Mouse (Mus musculus) heart, embryonic 12.5 days (tissue): ENCODE measurements around the gene Plcd1. TPM values are rescaled to one million over a fixed set of nuclear protein-coding genes. Genes with fewer than 3 reads are reported as not detected.

Experiments used
- ATAC-seq: fragments of 200-750 bp; cut with Nextera tagmentation; 2 replicates; pipeline ENCODE4 v1.8.0; 2017; ENCODE audit warnings: moderate TSS enrichment, moderate library complexity; ENCODE audit not compliant: insufficient number of reproducible peaks, low FRiP score
- H3K27ac ChIP-seq: fragments of 300-500 bp; sonication (generic); 2 replicates; pipeline ENCODE4 v1.5.1; 2016; ENCODE audit warnings: mild to moderate bottlenecking, moderate library complexity; ENCODE audit not compliant: poor library complexity, severe bottlenecking
- H3K27me3 ChIP-seq: fragments of 300-500 bp; sonication (generic); replicated peaks from 2 replicates; pipeline ENCODE4 v1.6.1; 2016; ENCODE audit warnings: mild to moderate bottlenecking, moderate library complexity
- H3K36me3 ChIP-seq: fragments of 300-500 bp; sonication (generic); 2 replicates; pipeline ENCODE4 v1.6.1; 2016; ENCODE audit warnings: mild to moderate bottlenecking, moderate library complexity
- H3K4me1 ChIP-seq: fragments of 300-500 bp; sonication (generic); replicated peaks from 2 replicates; pipeline ENCODE4 v1.6.1; 2016; ENCODE audit warnings: mild to moderate bottlenecking
- H3K4me2 ChIP-seq: fragments of 300-500 bp; sonication (generic); 2 replicates; pipeline ENCODE4 v1.6.1; 2016; ENCODE audit warnings: mild to moderate bottlenecking, moderate library complexity
- H3K4me3 ChIP-seq: fragments of 300-500 bp; sonication (generic); 2 replicates; pipeline ENCODE4 v1.5.1; 2016; ENCODE audit warnings: mild to moderate bottlenecking
- H3K9ac ChIP-seq: fragments of 300-500 bp; sonication (generic); 2 replicates; pipeline ENCODE4 v1.6.1; 2016; ENCODE audit warnings: mild to moderate bottlenecking, moderate library complexity
- H3K9me3 ChIP-seq: fragments of 300-500 bp; sonication (generic); replicated peaks from 2 replicates; pipeline ENCODE4 v1.6.1; 2016; ENCODE audit warnings: mild to moderate bottlenecking, moderate library complexity
- WGBS: fragments of 180-500 bp; shearing (Covaris S2); methylation state at CpG from one replicate; pipeline ENCODE4 v1.1.7; 2016; 5-methylcytosine and 5-hydroxymethylcytosine counted together
- polyA plus RNA-seq: library from polyadenylated mRNA; unstranded; fragments of >200 nt; fragmentation: Nextera tagmentation; extraction: Ambion mirVana; gene quantifications from 2 replicates; pipeline ENCODE4 v1.2.1, GENCODE M21; 2016

Plcd1 gene
- polyA plus RNA-seq, 1 experiment from 2014 or later: 19.1 TPM

GRCm38 (mm10) chr9:119052154-119052944, 41.0 kb downstream of the Plcd1 start, which contains the start of gene Vill:
TSS of gene Vill (plus strand) at chr9:119052778.
- H3K4me1 ChIP-seq: peaks cover 54% of the 10 kb centered on the region

GRCm38 (mm10) chr9:119051158-119051557, 42.1 kb downstream of the Plcd1 start:
- Histone ChIP-seq H3K27ac (no peak overlapping the region), H3K9me3 (no peaks in the 10 kb centered on the region), H3K9ac (no peak overlapping the region), H3K27me3 (0 out of 2 replicates have a peak, but pooled peaks cover 5% of the 10 kb centered on the region), H3K4me2 (no peak overlapping the region), H3K4me1 (peaks cover 47% of the 10 kb centered on the region), H3K4me3 (no peak overlapping the region), H3K36me3 (no peaks in the 10 kb centered on the region)
- 62% methylated on average over 2 of the region's 2 CpGs for WGBS
- ATAC-seq: no peak

More at GRCm38 (mm10) chr9:119052154-119052944, 41.0 kb downstream of the Plcd1 start, which contains the start of gene Vill:
- Histone ChIP-seq H3K36me3 (no peaks in the 10 kb centered on the region), H3K27ac (no peak within 1 kb of the TSS), H3K27me3 (0 out of 2 replicates have a peak, but pooled peaks cover 5% of the 10 kb centered on the region), H3K4me3 (peak within 1 kb of the TSS; percentile 48), H3K9me3 (no peaks in the 10 kb centered on the region), H3K4me2 (peak within 1 kb of the TSS; percentile 89), H3K9ac (peak within 1 kb of the TSS; percentile 62)
- WGBS: 8% methylated on average over 22 of the region's 22 CpGs
- peak; percentile 72 for ATAC-seq

DNA sequence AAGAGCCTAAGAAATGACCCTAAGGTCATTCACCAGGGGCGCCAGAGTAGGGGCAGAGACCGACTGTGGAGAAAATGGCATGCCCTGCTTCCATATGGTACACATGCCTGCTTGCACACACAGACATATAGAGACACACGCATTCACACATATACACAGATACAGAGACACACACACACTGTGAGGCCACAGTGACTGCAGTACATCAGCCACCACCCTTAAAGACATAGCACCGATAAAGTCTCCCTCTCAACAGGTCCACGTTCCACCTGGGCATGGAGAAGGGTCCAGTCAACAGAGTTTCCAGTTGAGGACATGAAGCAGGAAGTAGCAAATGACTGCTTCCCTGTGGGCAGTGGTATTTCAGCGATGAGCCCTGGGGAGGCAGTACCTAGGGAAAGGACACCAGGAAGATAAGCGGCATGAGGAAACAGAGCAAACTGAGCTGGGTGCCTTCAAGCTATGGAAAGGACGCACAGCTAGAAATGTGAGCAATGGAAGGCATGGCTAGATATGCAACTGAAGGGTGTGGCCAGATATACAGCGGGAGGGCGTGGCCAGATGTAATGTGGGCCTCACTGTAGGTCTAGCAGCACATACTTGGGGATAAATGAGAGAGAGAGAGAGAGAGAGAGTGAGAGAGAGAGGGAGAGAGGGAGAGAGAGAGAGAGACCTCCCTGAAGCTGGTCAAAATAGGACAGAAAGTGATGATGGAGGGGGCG, 45.0 kb downstream of the Plcd1 start:
- Histone ChIP-seq H3K9ac (no peak overlapping the region), H3K4me1 (peaks cover 32% of the 10 kb centered on the region), H3K4me2 (no peak overlapping the region), H3K9me3 (no peaks in the 10 kb centered on the region), H3K27ac (no peak overlapping the region), H3K4me3 (no peak overlapping the region), H3K27me3 (0 out of 2 replicates have a peak, but pooled peaks cover 1% of the 10 kb centered on the region), H3K36me3 (no peaks in the 10 kb centered on the region)
- WGBS: 68% methylated on average over 11 of the region's 11 CpGs
- no peak for ATAC-seq

DNA sequence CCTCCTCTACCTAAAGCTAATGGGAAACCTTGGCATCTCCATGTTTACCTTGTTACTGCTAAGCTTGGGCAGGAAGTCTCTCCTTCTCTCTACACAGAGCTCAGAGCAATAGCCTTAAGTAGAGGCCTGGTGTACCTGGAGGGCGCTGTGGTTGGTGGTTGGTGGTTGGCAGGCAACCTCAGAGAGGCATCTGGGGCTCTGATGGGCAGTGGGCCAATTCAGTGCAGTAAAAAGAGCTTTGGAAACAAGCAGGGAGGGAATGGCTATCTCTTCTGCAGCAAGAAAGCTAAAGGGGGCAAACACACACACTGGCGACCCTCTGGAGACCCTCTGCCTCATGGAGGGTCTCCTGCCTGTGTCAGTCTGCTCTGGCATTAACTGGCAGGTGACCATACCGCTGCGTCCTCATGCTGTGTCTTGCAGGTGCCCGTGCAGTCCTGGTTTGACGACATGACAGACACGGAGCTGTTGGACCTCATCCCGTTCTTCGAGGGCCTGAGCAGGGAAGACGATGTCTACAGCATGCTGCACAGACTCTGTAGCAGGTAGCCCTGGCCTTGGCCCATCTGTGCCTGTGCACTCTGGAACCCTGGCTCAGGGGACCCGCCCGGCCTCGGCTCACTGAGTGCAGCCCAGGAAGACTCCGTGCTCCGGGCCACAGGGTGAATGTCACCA, 53.1 kb downstream of the Plcd1 start:
- 91% methylated on average over 15 of the region's 15 CpGs for whole genome bisulfite sequencing
- H3K27me3 ChIP-seq: no peaks in the 10 kb centered on the region
- ATAC-seq: no peak
- H3K36me3 ChIP-seq: peaks cover 43% of the 10 kb centered on the region
- H3K9ac ChIP-seq: no peak overlapping the region
- no peak overlapping the region for H3K4me2 ChIP-seq
- no peak overlapping the region for H3K27ac ChIP-seq
- H3K9me3 ChIP-seq: no peaks in the 10 kb centered on the region
- H3K4me3 ChIP-seq: no peak overlapping the region
- H3K4me1 ChIP-seq: peaks cover 21% of the 10 kb centered on the region

- Histone ChIP-seq H3K4me3 (no peak overlapping the region), H3K27ac (no peak overlapping the region), H3K36me3 (peaks cover 55% of the 10 kb centered on the region), H3K27me3 (no peaks in the 10 kb centered on the region), H3K4me2 (no peak overlapping the region), H3K9ac (no peak overlapping the region), H3K4me1 (peaks cover 21% of the 10 kb centered on the region), H3K9me3 (no peaks in the 10 kb centered on the region)
- 65% methylated on average over 3 of the region's 3 CpGs for WGBS
- no peak for ATAC-seq
Measured at GRCm38 (mm10) chr9:119038574-119038973, 54.7 kb downstream of the Plcd1 start.

DNA sequence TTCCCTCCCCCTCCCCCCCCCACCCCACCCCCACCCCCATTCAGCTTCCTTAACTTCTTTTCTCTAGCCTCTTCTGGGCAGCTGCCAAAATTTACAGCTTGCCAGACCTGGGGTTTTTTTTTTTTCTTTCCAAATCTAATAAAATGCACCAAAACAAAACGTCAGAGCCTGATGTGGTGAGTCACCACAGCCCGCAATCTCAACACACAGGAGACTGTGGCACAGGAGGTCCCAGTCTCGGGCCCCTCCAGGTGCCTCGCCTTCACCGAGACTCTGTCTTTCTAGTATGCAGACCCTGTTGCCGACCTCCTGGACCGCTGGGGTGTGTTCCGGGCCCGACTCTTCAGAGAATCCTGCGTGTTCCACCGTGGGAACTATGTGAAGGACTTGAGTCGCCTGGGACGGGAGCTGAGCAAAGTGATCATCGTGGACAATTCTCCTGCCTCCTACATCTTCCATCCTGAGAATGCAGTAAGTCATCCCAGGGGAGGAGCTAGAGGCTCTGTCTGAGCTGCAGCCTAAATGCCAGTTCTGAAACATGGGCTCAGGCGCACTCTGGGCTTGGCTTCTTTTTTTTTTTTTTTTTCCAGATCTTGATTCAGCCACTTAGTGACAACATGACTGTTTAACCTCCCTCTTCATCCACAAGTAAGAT, 56.1 kb downstream of the Plcd1 start:
- Histone ChIP-seq H3K27ac (peak overlapping the region; percentile 7), H3K4me3 (no peak overlapping the region), H3K27me3 (no peaks in the 10 kb centered on the region), H3K9ac (no peak overlapping the region), H3K4me2 (no peak overlapping the region), H3K36me3 (peaks cover 57% of the 10 kb centered on the region), H3K9me3 (no peaks in the 10 kb centered on the region), H3K4me1 (peaks cover 31% of the 10 kb centered on the region)
- ATAC-seq: no peak
- WGBS: 63% methylated on average over 15 of the region's 15 CpGs

- Histone ChIP-seq H3K27me3 (no peaks in the 10 kb centered on the region), H3K27ac (peak overlapping the region; percentile 7; the same call in 1 of the 2 replicates), H3K4me2 (no peak overlapping the region), H3K9me3 (no peaks in the 10 kb centered on the region), H3K4me1 (peaks cover 38% of the 10 kb centered on the region), H3K36me3 (peaks cover 44% of the 10 kb centered on the region), H3K4me3 (no peak overlapping the region), H3K9ac (no peak overlapping the region)
- no peak for ATAC-seq
- WGBS: 53% methylated on average over 7 of the region's 7 CpGs
Measured at GRCm38 (mm10) chr9:119035836-119036235, 57.5 kb downstream of the Plcd1 start.

DNA sequence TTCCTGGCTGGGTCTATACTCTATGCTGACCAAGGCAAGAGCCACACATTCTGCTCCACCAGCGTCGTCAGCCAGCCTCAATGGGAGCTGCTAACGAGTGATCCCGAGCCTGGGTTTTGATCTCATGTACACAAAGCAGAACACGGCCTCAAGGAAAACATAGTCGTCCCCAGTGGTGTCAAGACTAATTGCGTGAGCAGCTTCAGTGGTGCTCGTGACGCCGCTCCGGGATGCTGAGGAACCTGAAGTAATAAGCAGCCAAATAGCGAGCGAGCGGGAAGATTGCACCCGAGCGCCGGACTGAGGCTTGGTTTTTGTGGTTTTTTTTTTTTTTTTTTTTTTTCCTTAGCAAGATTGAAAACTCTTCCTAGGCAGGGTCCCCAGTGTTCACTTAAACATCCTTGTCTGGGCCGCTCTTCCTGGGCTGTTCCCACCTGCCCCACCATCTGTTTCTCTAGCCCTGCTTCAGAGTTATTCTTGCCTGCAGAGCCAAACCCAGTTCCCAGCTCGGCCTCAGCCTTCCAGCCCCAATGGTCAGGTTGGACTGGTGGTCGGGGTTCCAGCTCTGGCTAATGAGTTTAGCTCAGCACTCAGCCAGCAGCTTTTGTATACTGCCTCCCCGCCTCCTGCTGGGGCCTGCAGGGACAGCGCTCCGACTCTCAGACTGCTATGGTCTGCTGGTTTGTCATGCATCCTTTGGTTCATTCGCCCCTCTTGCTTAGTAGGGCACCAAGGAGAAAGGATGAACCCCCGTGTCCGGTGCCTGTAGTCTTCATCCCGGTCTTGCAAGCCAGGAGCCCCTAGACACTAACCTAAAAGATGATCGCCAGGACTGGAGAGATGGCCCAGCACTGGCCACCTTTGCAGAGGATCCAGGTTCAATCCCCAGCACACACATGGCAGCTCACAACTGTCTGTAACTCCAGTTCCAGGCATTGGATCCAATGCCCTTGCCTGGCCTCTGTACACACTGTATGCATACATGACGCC, 58.3 kb downstream of the Plcd1 start:
- Histone ChIP-seq H3K4me1 (peaks cover 38% of the 10 kb centered on the region), H3K36me3 (peaks cover 40% of the 10 kb centered on the region), H3K9me3 (no peaks in the 10 kb centered on the region), H3K9ac (no peak overlapping the region), H3K4me3 (no peak overlapping the region), H3K27me3 (no peaks in the 10 kb centered on the region), H3K27ac (no peak overlapping the region), H3K4me2 (no peak overlapping the region)
- 86% methylated on average over 29 of the region's 29 CpGs for WGBS
- no peak for ATAC-seq

DNA sequence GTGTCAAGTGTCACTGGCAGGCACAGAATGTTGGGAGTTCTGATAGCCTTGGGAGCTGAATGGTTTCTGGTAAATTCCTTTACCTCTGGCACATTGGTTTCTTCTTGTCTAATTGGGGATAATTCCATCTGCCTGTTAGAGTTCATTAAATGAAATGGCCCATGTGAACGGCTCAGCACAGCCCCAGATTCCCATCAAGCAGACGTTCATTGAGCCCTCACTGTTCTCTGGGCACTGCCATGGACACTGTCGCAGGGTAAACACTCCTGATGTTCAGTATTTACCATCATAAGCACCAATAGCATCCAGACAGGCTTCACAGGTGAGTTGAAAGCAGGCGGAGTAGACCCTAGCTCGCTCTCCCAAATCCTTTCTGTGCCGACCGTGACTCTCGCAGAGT, 59.2 kb downstream of the Plcd1 start:
- no peak overlapping the region for H3K4me2 ChIP-seq
- no peak overlapping the region for H3K27ac ChIP-seq
- 87% methylated on average over 8 of the region's 8 CpGs for WGBS
- no peaks in the 10 kb centered on the region for H3K9me3 ChIP-seq
- no peaks in the 10 kb centered on the region for H3K27me3 ChIP-seq
- ATAC-seq: no peak
- H3K4me1 ChIP-seq: peaks cover 38% of the 10 kb centered on the region
- no peak overlapping the region for H3K4me3 ChIP-seq
- peaks cover 34% of the 10 kb centered on the region for H3K36me3 ChIP-seq
- no peak overlapping the region for H3K9ac ChIP-seq
